Mouse (Mus musculus): ENCODE measurements around the gene Plekha7. TPM values are rescaled to one million over a fixed set of nuclear protein-coding genes. Genes with fewer than 3 reads are reported as not detected.

The Plekha7 gene
- total RNA-seq, 2 experiments from 2014 or later: not detected

DNA sequence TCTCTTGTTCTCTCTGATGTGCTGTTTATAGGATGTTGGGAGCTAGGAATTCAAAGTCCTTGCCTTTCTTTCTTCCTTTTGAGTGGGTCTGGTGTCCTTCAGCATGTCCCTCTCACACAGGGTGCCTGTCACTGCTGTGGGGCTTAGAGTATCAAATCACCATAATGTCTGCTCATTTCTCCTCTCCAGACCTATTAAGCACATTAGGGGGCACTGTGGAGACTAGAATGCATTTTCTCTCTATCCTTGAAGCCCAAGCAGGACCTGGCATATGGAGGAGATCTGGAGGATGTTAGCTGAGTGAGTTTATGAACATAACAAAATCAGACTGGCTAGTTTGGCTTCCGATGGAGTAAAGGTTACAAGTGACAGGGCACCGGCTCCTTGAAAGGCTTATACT is 161.1 kb downstream of the Plekha7 start:
- ATAC-seq (replicated peaks; ENCODE audit: poor library complexity, severe bottlenecking): no peak

DNA sequence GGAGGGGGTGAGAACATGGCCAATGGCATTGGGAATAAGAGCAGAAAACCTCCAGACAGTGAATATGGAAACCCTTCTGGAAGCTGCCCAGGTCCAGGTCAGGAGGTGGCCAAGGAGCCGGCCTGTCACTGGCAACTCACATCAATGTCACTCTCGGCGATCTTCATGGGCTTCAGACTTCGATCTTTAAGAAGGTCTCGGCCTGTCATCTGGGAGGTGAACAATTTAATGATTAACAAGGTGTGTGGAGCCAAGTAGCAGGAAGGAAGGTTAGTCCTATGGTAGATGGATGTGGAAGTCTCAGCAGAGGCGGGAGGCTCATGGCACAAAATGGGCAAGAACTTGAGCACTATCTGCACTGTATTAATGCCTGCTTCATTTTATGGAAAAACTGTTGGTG is 163.1 kb downstream of the Plekha7 start:
- ATAC-seq (replicated peaks; ENCODE audit: poor library complexity, severe bottlenecking): no peak

DNA sequence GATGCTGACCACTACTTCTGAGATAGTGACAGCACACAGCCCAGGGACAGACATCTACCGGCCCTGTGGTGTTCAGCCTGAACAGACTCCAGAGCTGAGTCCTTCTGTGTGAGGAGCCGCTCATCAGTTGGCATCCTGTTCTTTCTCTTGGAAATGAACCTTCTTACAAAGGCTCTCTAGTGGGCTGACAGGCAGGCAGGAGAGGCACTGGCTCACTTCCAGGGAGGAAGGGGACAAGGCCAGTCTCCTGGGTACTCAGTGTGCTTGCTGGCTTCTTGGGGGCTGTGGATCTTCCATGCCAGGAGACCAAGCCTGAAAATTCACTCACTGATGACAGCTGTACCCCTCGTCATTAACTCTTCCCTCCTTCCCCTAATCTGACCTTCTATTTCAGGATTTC is 170.5 kb downstream of the Plekha7 start:
- no peak for ATAC-seq (replicated peaks; ENCODE audit: poor library complexity, severe bottlenecking)

DNA sequence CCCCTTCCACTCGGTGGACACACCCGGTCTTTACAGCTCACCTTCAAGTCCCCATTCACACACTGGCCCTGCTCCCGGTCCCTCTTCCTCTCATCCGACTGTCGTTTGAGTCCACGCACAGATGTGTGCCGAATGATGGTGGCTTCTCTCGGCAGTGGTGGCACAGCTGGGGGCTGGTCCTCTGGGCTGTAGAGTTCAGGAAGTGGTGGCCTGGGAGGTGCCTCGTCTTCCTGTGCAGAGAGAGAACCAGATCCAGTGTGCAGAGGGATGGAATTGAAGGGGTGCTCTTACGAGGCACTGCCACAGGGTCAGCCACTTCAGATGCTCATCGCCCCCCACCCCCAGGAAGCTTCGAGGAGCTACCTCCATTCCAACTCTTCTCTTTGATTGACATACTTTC is 171.0 kb downstream of the Plekha7 start:
- peak; percentile 45 for ATAC-seq (replicated peaks; ENCODE audit: poor library complexity, severe bottlenecking)

DNA sequence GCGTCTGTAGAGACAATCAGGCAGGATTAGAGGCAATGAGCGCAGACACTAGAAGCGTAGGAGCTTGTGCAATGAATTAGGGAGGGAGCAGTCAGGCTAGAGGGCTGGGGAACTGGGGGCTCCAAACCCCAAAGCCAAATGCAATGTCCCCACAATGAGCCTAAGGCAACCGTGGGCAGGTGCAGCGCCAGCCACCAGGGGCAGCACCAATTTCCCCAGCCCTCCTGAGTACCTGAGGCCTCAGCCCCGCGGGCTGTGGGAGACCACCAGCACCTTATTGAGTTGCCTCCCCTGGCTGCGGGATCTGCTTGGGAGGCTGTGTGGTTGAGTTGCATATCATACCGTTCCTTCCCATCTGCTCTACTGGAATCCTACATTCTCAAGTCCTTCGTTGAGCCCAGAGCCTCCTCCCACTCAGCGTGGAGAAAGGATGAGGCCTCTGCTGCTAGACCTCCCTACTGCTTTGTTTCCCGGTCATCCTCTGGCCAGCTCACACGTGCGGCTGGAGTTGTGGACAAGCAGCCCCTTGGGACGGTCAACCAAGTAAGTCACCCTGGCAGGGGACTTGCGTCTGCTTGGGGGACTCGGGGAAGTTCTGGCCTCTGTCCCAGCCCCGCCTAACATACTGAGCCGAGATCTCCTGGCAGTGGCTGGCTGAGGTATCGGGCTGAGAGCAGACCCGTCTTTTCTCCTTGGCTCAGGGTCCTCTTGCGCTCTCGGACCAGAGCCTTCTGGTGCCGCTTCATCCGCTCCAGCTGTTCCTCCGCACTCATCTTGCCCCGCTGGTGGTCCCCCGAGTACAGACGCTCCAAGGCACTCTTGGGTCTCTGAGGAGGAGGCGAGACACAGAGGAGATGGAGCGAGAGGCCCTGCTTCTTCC is 173.5 kb downstream of the Plekha7 start:
- ATAC-seq (replicated peaks; ENCODE audit: poor library complexity, severe bottlenecking): no peak

DNA sequence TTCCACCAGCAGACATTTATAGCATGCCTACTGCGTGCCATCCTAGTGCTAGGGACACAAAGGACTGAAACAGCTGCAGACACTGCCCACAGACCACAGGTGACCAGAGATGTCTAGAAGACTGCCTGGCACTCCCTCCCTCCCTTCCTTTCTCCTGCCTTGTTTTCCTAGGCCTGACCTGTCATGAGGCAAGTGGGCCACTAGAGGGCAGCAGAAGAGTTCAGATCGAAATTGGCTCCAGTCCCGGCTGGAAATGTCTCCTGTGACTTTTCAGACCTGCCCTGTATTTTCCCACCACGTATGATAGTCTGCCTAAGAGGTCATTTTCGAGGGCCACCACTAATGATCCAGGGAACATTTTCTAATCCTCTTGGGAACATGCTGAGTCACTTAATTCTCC is 176.1 kb downstream of the Plekha7 start:
- ATAC-seq (replicated peaks; ENCODE audit: poor library complexity, severe bottlenecking): peak; percentile 69

DNA sequence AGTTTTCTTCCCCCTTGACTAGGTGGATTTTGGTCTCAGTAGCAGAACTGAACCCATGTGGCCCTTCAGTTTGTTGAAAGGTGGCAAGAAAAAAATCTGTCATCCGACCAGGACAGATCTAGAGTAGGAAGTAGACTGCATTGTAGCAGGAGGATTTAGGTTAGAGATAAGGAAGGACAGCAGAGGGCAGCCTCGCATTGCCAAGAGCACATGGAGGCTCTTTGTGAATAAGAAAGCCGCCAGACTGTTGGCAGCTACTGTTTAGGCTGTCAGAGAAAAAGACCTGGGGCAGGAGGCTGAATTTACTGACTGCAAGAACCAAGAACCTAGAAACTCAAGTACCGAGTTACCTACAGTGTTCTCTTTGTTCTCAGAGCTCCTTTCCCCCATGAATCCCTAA is 176.8 kb downstream of the Plekha7 start:
- 0 out of 2 replicates have a peak, but pooled peaks have one; percentile 31 for ATAC-seq (replicated peaks; ENCODE audit: poor library complexity, severe bottlenecking)

DNA sequence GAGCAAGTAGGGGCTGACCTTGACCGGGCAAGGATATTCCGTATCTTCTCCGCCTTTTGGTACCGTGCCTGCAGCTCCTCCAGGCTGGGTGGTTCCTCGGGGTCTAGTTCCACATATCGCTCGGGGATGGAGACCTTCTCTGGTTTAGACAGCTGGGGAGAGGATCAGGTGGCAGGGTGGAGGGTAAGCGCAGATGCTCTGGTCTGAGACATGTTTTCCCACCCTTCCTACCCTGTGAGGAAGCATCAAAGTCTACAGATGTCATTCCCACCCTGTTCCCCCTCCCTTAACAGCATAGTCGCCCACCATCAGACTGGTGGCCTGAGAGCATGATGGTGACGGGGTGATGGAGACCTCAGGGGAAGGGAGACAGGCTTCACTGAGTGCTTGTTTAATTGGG is 178.8 kb downstream of the Plekha7 start:
- ATAC-seq (replicated peaks; ENCODE audit: poor library complexity, severe bottlenecking): no peak

DNA sequence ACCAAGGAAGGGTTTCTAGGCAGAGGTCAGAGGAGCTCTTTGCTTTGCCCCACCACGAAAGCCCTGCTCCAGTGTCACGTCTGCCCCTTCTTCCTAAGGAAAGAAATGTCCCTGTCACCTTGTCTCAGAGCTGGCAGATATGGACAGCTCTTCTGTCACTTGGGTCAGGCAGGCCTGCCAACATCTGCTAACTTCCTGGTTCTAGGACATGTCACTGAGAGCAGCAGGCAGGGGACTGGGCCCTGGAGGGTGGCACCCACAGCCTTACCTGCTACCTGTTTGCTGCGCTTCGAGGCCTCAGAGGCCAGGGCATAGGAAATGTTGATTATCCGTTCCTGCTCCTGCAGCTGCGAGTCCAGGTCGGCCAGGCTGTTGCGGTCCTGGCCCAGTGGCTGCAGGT is 179.9 kb downstream of the Plekha7 start:
- no peak for ATAC-seq (replicated peaks; ENCODE audit: poor library complexity, severe bottlenecking)

DNA sequence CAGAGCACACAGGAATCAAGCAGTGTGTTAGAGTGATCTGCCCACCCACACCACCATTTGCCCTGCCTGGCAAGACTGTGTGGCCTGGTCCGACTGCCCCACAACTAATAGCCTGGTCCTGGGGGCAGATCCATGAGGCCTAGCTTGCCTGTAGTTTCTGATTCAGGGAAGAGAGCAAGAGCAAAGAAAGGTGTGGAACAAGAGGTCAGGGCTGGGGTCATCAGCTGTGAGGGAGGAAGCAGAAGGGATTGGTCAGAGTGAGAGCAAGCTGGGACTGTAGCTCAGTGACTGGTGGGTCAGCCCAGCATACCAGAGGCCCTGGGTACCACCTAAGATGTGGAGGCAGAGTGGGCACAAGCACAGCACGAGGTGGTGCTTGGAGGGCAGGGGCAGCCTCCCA is 181.1 kb downstream of the Plekha7 start:
- ATAC-seq (replicated peaks; ENCODE audit: poor library complexity, severe bottlenecking): no peak

DNA sequence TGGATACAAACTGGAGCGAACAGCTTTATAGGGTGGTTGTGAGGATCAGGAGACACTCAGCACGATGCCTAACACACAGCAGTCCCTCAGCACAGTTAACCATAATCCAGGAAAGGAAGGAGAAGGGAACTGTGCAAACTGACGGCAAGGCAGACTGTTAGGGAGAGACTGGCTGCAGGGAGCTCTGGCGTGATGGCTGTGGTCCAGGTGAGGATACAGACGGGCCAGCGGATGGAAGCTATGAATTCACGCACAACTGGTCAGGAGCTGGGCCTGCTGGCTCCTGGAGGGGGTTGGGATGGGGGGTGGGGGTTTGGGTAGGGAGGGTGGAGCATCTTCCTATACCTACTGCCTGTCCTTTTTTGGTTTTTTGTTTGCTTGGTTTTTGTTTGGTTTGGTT is 182.5 kb downstream of the Plekha7 start:
- ATAC-seq (replicated peaks; ENCODE audit: poor library complexity, severe bottlenecking): no peak

DNA sequence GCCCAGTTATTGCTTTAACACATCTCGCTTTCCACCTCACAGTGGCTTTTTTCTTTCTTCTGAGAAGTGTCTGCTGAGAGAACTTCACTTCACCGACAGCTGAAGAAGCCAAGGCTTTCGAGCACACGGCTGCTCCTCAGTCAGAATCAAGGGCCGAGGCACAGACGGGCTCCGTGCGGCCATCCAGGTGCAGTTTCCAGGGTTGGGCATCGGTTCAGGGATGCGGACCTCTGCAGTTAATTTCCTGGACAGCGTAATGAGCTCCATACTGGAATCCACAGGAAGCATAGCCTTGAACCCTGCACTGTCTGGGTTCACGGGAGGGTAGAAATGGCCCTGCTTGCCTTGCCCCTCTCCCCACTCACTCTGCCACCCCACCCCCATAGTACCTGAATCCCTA is 184.1 kb downstream of the Plekha7 start:
- no peak for ATAC-seq (replicated peaks; ENCODE audit: poor library complexity, severe bottlenecking)

DNA sequence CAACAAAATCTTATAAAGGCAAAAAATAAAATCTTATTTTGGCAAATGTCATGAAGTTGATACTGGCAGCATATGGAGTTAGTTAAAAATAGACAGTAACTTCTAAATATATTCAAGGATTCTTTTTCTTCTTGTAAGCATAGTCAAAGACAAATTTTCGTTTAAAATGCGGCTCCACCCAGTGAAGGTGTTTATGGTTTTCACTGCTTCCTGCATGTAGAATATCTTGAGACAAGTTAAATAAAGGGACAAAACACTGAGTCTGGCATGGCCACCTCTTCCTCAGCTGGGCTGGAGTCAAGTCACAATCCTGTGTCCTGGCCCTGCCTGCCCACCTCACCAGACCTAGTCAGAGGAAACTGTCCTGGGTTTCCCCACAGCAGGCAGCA is 184.6 kb downstream of the Plekha7 start:
- no peak for ATAC-seq (replicated peaks; ENCODE audit: poor library complexity, severe bottlenecking)

DNA sequence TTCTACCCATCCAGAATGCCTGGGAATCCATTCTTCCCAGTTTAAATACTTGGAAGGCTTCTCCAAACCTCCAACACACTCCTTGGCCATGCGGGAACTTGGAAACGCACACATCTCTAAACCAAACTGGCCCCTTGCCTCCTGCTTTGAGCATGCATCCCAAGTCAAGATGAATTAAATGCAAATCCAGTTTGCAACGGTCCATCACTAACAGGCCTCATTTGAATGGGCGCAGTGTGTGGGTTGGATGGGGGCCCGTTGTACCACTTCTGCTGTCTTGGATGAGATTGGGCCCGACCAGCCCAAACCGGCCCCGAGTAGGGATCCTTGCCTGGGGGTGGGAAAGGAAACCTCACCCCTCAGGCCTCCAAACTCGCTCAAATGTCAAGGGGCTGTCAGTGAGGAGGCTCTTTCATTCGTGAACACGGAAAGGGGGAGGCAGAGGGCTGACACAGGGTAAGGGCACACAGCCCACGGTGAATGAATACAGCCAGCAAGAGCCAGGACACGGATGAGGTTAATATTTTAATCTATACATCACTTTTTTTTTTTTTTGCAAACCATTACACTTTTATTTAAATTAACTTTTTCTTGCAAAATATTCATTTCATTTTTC is 185.1 kb downstream of the Plekha7 start:
- no peak for ATAC-seq (replicated peaks; ENCODE audit: poor library complexity, severe bottlenecking)

DNA sequence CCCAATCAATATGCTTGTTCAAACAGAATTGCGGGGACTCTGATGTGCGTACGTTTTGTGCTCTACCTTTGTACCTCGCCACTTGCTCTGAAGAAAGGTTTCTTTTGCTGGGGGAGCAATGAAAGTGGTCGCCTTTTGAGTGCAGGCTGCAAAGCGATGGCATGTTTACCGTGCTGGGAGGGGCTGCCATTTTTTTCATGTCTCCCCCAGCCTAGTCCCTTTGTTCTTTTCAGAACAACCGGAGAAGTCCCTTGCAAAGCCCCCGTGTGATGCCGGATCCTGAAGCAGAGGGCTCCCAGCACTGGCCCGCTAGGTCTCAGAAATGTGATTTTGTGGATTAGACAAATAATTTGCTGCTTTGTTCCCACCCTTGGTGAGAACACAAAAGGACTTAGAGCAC is 187.0 kb downstream of the Plekha7 start:
- ATAC-seq (replicated peaks; ENCODE audit: poor library complexity, severe bottlenecking): no peak

DNA sequence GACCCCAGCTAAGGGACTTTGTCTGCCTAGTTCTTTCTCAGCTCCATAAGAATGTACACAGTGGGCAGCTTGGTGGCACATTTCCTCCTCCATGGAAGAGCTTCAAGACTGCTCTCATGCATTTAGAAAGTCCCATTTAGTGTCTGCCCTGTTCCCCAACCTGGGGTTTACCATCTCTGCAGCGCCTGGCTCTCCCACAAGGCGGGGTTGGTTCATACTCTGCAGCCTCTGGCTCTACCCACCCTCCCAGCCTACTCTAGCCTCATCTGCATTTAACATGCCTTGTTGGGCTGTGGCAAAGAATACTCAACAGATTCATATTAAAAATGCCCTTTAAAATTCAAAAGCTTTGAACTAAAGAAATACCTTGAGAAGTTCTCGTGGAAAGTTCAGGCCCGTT is 187.4 kb downstream of the Plekha7 start:
- no peak for ATAC-seq (replicated peaks; ENCODE audit: poor library complexity, severe bottlenecking)

DNA sequence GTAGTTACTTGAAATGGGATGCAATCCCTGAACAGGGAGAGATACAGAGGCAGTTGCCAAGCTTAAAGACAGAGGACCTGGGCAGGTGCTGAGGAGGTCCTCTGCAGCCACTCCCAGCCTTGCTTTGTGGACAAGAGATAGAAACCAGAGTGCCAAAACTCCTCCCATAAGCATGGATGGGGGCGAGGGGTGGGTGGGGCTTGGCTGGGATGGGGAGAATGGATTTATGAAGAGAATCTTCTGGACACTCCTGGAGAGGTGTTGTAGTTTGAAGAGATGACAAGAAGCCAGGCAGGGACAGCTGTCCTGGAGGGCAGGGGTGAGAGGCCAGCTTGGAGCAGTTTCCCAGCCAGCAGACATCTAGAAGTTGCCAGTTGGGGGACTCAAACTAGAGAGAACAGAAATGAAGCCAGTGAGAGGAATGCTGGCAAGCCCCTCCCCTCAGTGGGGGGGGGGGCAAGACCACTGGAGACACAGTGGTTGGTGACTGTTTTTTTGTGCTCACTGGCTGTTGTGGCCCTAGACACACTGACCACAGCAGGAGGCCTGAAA is 188.8 kb downstream of the Plekha7 start:
- ATAC-seq (replicated peaks; ENCODE audit: poor library complexity, severe bottlenecking): no peak

DNA sequence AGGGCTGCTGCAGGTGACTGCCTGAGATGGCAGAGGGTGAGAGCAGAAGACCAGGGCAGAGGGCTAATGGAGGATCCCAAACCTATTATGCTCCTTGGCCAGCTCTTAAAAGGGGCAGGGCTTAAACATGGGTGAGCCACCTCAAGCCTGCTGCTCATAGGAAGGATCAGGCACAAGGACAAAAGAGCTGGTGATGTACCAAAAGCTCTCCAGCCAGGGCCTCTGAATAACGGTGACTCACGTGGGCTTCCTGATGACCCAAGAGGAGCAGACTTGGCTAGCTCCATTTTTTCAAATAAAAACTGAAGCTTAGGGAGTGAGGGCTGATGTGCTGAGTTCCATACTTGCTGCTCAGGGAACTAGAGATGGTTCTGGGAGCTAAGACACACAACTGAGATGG is 192.2 kb downstream of the Plekha7 start:
- no peak for ATAC-seq (replicated peaks; ENCODE audit: poor library complexity, severe bottlenecking)

DNA sequence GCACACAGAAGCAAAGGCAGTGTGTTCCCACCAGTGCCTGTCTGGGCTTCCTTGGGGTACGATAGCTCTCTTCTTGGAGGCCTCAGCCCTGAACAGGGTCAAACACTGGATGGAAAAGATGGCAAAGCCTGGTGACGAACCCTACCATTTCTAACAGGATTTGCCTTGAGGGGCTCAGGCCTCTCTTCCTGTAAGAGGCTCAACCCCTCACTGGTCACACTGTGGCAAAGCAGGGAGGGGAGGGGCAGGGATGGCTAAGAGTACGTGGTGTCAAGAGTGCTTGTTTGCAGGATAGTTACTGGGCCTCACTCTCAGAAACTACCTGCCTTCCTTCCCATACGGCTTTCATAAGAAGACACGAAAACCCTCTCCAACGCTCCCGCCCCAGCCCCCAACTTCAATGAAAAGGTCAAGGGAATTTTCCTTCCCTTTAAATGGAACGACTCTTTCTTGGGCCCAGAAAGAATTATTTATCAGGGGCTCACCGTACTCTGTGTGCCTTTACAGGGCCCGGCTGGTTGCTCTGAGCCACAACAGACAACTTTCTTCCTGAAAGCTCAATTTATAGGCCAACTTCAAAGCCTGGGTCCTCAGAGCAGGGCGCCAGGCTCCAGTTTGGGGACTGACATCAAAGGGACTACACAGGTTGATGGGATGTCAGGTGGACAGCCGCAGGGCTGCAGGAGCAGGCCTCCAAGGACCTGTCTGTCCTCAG is 192.8 kb downstream of the Plekha7 start:
- no peak for ATAC-seq (replicated peaks; ENCODE audit: poor library complexity, severe bottlenecking)

DNA sequence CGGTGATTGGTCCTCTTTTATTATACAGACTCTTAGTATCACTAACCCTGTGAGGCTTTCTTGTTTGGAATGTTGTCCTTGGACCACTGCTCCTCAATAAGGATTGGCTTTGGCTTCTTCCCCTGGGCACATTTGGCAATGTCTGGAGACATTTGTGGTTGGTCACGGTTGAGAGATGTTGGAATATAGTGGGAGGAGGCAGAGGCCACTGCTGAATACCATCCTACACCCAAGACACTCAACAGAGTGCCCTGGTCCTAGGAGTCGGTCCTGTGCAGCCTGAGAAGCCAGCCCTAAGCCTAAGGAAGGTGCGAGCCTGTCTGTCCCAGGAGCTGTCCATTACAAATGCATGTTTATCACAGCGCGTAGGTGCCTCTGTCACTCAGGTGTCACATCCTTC is 196.6 kb downstream of the Plekha7 start:
- no peak for ATAC-seq (replicated peaks; ENCODE audit: poor library complexity, severe bottlenecking)

DNA sequence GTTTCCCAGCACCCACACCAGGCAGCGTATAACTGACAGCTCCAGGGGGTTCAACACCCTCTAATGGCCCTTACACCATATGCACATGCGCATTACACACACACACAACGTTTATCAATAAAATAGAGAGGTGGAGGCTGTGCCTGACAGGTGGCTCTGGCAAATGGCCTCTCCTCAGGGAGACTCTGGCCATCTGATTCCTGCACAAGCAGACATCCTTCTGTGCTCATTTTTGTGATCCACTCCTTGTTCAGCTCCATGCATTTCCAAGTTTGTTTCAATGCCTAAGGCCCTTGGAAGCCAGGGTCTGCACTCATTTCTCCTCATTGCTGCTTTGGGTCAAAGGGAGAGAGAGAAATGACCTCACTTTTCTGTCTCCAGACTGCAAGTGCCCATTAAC is 197.5 kb downstream of the Plekha7 start:
- ATAC-seq (replicated peaks; ENCODE audit: poor library complexity, severe bottlenecking): no peak

Measured in granulocyte monocyte progenitor cell, adult 5-6 weeks (primary cell).